Mouse (Mus musculus) heart, adult 10 weeks (tissue): ENCODE data around the gene Iqcf1. TPM values are rescaled to one million over a fixed set of nuclear protein-coding genes. Genes with fewer than 3 reads are reported as not detected.

Experiments used
- polyA plus RNA-seq: library from polyadenylated mRNA; stranded (reverse); fragments of 350-450 nt; fragmentation: Illumina TruSeq; extraction: RNeasy Lipid Tissue Mini Kit (QIAGEN cat#74804); gene quantifications from one replicate; pipeline ENCODE4 v1.2.3, GENCODE M21; 2014; ENCODE audit warnings: low read depth, low replicate concordance

Iqcf1 gene
- not detected for polyA plus RNA-seq

GRCm38 (mm10) chr9:106499667-106500066, at the start of gene Iqcf1:
TSS of gene Iqcf1 (plus strand) at chr9:106499967.

GRCm38 (mm10) chr9:106453271-106454070, 46.3 kb upstream of the Iqcf1 start, which contains the start of gene Pcbp4:
TSS of gene Pcbp4 (plus strand) at chr9:106453291.

GRCm38 (mm10) chr9:106465571-106466200, 34.1 kb upstream of the Iqcf1 start, which contains the start of gene Gpr62:
TSS of gene Gpr62 (minus strand) at chr9:106465938.

GRCm38 (mm10) chr9:106475663-106476001, 24.1 kb upstream of the Iqcf1 start, which contains the start of gene Rrp9:
TSS of gene Rrp9 (plus strand) at chr9:106475963.

GRCm38 (mm10) chr9:106476924-106477484, 22.8 kb upstream of the Iqcf1 start, which contains the start of gene Parp3:
TSS of gene Parp3 (minus strand) at chr9:106476949.

GRCm38 (mm10) chr9:106514273-106514672, 14.5 kb downstream of the Iqcf1 start, which contains the start of gene Iqcf5:
TSS of gene Iqcf5 (plus strand) at chr9:106514573.

Other genes starting within 250 kb of the Iqcf1 start
- gene Poc1a, start 218.9 kb upstream of the Iqcf1 start, polyA plus RNA-seq: 3.5 TPM
- gene Dusp7, start 131.3 kb upstream of the Iqcf1 start, polyA plus RNA-seq: 35.6 TPM
- gene Rpl29, start 70.5 kb upstream of the Iqcf1 start, polyA plus RNA-seq: 441 TPM
- 24.2 TPM for gene Acy1, start 61.6 kb upstream of the Iqcf1 start, polyA plus RNA-seq
- gene Abhd14b, start 52.5 kb upstream of the Iqcf1 start, polyA plus RNA-seq: 18.4 TPM
- gene Abhd14a, start 52.3 kb upstream of the Iqcf1 start, polyA plus RNA-seq: 22.9 TPM
- gene Pcbp4, start 46.7 kb upstream of the Iqcf1 start, polyA plus RNA-seq: 70.8 TPM
- not detected for gene Gpr62, start 34.0 kb upstream of the Iqcf1 start, polyA plus RNA-seq
- gene Rrp9, start 24.0 kb upstream of the Iqcf1 start, polyA plus RNA-seq: 21.7 TPM
- gene Parp3, start 23.0 kb upstream of the Iqcf1 start, polyA plus RNA-seq: 36.3 TPM
- gene Iqcf5, start 14.6 kb downstream of the Iqcf1 start, polyA plus RNA-seq: not detected
- not detected for gene Iqcf3, start 61.7 kb downstream of the Iqcf1 start, polyA plus RNA-seq
- gene Iqcf4, start 71.0 kb downstream of the Iqcf1 start, polyA plus RNA-seq: not detected
- not detected for gene Iqcf6, start 126.6 kb downstream of the Iqcf1 start, polyA plus RNA-seq
- gene Grm2, start 156.1 kb downstream of the Iqcf1 start, polyA plus RNA-seq: not detected
- gene Tex264, start 186.0 kb downstream of the Iqcf1 start, polyA plus RNA-seq: 53.3 TPM